Mouse (Mus musculus) urinary bladder, postnatal 25 days (tissue): Measurements from ENCODE around the gene Pgk2.
"Not testable (repeated sequence)": the region's sequence is repeated elsewhere in the genome, so short reads cannot be mapped to it uniquely, and the experiment has no call there.

ENCODE experiments used
- DNase-seq: peaks from one replicate; pipeline ENCODE4 v3.0.0; 2022; ENCODE audit warnings: low spot score

The Pgk2 gene

GRCm38 (mm10) chr17:40208540-40208939 lies at the start of gene Pgk2:
Gene Pgk2 (minus strand): TSS chr17:40208640.
- DNase-seq = no peak

GRCm38 (mm10) chr17:40252487-40252886 lies 44.0 kb upstream of the Pgk2 start:
- DNase-seq = no peak

- no peak for DNase-seq
Observed at GRCm38 (mm10) chr17:40242135-40242534, 33.7 kb upstream of the Pgk2 start, which contains the start of gene Crisp3. Gene Crisp3 (minus strand): TSS chr17:40242288.

GRCm38 (mm10) chr17:40201803-40202202 lies 6.6 kb downstream of the Pgk2 start:
- not testable (repeated sequence) for DNase-seq

- not testable (repeated sequence) for DNase-seq
Observed at GRCm38 (mm10) chr17:40190192-40190591, 18.2 kb downstream of the Pgk2 start.

GRCm38 (mm10) chr17:40157729-40158359 lies 50.6 kb downstream of the Pgk2 start:
- DNase-seq = not testable (repeated sequence)
